Mouse (Mus musculus) 3134 (cell line): ENCODE measurements around the gene Astn1.
A peak's percentile ranks its signal among the peaks of the same experiment; 100 is the strongest.

Experiments used
- DNase-seq: peaks from one replicate; pipeline ENCODE4 v3.0.0-alpha.2; 2011; ENCODE audit warnings: low spot score; ENCODE audit not compliant: insufficient read length; ENCODE audit errors: extremely low read depth

Astn1 gene

GRCm38 (mm10) chr1:158605597-158605996 lies 243.5 kb downstream of the Astn1 start:
- no peak for DNase-seq

GRCm38 (mm10) chr1:158606324-158606723 lies 244.3 kb downstream of the Astn1 start:
- DNase-seq = no peak

- DNase-seq = no peak
These were observed 245.1 kb downstream of the Astn1 start for GRCm38 (mm10) chr1:158607201-158607600.

DNA sequence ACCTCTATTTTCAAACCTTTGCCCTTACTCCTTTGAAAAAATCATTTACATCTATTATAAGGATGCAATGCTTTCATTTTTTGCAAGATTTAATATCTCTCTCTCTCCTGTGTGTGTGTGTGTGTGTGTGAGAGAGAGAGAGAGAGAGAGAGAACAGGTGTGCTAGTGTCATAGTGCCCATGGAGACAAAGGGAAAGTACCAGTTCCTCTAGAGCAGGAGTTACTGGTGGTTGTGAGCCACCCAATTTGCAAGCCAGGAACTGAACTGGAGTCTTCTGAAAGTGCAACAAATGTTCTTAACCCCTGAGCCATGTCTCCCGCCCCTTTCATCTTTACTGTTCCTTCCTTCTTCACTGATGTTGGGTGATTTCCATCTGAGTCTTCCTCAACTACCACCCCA lies 253.1 kb downstream of the Astn1 start:
- no peak for DNase-seq

GRCm38 (mm10) chr1:158617943-158618342 lies 255.9 kb downstream of the Astn1 start:
- no peak for DNase-seq

GRCm38 (mm10) chr1:158632935-158633334 lies 270.9 kb downstream of the Astn1 start:
- DNase-seq = no peak

DNA sequence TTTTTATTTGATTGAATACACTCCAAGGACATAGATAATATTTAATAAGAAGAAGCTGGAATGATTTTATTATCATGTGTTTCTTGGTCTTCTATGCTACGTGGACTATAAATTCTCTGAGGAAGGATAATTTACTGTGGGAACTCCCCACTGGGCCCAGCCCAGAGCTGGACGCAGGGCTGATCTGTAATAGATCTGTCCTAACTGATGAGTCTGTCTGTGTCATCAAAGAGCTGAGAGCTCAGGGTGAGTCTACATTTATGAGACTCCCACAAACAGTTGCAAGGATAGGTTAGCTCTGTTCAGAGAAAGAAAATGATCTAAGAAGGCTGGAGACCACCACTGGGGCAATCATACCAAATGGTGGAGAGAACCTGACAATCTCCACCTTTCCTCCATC lies 271.4 kb downstream of the Astn1 start:
- no peak for DNase-seq

DNA sequence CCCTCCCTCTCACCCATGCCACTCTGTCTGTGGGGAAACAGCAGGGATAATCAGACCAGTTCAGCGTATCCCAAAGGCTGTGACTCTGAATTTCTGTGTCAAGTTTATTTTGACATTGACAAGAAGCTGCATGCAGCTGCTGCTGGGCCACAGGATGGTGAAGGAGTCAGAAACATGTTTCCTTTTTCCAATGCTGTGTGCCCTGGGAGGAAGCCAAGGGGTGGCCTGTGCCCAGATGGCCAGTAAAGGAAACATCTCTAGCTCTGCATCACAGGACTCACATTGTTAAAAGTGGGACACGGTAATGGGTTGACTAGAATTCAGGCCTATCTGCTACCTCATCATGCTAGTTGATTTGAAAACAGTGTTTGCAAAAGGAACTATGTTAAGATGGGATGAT lies 279.2 kb downstream of the Astn1 start:
- no peak for DNase-seq

DNA sequence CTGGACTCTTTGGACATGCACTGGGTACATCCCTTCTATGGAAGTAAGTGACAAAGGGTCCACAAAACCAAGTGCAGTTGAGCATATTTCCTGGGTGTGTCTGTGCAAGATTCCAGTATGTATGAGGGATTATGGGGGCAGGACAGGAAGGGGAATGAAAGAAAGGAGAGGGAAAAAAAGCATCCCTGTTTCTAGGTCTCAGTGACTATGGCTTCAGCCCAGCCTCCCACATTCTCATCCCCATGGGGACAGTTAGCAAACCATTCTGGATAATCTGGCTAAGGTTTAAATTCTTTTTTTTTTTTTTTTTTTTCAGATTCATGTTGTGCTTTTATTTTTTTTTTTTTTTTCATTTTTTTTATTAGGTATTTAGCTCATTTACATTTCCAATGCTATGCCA lies 280.2 kb downstream of the Astn1 start:
- no peak for DNase-seq

DNA sequence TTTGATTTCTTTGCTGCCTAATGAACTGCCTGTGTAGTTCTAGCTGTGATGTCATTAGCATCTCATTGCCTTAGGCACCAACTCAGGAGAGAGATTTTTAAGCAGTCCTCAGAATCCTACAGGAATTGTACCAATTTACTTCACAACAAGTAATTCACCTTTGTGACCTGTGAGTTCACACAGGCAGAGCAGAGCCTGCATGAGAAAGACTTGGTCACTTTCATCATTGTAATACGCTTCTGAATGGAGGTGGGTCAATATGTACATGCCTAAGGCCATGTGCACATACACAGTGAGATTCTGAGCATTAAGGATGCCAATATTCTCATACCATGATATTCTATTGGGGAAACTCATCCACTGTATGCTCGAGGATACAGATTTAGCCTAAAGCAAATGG lies 290.7 kb downstream of the Astn1 start:
- DNase-seq = no peak

DNA sequence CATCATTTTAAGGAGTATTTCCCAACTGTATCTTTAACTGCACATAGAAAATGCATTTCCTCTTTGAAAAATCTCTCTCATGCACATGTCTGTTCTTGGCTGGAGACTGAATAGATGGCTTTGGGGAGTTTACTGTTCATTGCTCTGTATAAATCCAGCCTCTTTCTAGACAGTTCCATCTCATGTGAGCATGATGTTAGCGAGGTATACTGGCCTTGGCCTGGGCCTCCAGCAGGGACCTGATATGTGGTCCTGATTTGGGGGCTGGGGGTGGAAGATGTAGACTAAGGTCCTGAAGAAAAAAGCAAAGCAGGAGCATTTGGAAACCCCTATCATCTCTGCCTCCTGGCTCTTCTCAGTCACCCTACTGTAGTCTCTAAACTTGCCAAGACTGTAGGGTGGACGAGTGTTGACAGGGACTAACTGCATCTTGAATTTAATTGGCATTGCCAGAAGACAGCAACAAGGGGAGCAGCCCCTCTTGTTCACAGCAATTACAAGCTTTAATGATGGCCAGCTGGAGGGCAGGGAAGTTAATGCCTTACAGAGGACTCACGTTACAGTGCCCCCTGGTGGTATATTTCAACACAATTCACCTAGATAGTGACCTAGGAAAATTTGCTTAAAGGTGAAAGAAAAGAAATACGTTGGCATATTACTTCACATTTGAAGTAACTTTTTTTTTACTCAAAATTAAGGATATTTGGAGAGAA lies 291.9 kb downstream of the Astn1 start:
- DNase-seq = no peak

DNA sequence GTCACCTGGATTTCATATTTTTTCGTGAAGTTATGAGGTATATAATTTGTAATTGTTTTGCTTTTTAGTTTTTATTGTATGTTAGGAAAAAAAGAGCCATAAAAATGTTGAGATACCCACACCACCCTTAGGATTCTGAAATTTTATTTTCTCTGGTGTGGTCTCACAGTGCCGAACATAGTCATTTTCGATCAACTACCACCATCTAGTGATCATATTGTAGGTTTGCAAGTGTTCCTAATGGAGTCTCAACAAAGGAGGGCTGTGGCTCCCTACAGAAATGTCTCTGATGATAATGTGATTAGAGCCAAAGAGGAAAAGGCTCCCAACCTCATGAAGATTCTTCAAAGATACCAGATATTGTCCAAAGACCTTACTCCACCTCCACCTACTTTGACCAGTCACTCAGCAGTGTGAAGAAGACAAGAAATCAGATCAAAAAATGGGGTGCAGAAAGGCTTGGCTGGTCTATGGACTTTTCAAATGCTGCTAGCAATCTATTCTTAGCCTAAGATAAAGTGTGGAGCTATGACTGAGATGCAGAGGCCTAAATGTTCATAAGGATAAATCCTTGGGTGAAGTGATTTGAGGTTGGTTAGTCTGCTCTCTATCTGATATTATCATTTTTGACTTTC lies 292.6 kb downstream of the Astn1 start:
- DNase-seq = no peak

DNA sequence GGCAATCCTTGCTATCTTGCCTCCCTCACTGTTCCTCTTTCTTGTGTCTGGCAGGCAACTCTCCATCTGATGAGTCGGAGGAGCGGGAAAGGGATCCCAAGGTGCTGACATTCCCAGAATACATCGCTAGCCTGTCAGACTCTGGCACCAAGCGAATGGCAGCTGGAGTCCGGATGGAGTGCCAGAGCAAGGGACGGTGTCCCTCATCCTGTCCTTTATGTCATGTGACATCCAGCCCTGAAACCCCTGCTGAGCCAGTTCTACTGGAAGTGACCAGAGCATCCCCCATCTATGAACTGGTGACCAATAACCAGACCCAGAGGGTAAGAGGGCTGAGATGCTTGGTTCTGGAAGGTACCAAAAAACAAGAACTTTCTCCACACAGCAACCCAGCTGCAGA lies 294.9 kb downstream of the Astn1 start:
- no peak for DNase-seq

- DNase-seq = no peak
These were observed 303.9 kb downstream of the Astn1 start for GRCm38 (mm10) chr1:158666001-158666400.

DNA sequence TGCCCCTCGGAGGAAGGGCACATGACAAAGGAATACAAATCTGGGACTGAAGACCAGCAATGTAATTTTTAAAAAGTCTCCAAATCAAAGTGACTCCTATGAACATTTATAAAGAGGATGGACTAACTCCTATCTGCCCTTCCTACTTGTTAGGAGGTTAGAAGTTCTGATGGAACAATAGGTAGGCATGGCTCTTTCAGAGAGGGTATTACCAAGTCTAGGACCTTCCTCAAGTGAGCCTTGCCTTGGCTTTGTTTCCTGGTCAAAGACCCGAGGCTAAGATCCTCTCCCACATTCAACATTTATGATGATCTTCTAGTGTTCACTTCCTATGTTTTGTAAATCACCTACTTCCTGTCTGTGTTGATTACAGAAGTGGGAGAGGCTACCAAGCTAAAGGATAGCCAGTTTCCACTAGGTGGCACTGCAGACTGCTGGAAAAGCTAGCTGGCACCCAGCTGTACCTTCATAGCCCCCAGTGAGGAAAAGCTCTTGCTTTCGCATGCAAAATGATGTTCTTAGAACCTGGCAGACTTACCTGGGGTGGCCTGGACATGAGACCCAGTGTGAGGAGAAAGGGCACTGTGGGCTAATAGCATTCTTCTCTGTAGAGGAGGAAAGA lies 308.0 kb downstream of the Astn1 start:
- DNase-seq = peak; percentile 19

GRCm38 (mm10) chr1:158687726-158688125 lies 325.7 kb downstream of the Astn1 start:
- DNase-seq = no peak

DNA sequence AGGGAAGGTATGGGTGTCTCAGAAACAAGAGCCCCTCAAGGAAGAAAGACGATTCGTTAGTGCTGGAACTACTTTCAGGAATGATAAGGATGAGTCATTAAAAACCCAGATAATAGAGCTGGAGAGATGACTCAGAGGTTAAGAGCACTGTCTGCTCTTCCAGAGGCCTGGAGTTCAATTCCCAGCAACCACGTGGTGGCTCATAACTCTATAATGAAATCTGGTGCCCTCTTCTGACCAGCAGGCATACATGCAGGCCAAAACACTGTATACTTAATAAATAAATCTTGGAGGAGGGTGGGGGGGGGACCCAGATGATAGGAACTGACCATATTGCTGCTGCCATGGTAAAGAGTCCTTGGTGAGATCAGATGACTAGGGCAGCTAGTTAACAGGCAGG lies 335.4 kb downstream of the Astn1 start:
- no peak for DNase-seq

DNA sequence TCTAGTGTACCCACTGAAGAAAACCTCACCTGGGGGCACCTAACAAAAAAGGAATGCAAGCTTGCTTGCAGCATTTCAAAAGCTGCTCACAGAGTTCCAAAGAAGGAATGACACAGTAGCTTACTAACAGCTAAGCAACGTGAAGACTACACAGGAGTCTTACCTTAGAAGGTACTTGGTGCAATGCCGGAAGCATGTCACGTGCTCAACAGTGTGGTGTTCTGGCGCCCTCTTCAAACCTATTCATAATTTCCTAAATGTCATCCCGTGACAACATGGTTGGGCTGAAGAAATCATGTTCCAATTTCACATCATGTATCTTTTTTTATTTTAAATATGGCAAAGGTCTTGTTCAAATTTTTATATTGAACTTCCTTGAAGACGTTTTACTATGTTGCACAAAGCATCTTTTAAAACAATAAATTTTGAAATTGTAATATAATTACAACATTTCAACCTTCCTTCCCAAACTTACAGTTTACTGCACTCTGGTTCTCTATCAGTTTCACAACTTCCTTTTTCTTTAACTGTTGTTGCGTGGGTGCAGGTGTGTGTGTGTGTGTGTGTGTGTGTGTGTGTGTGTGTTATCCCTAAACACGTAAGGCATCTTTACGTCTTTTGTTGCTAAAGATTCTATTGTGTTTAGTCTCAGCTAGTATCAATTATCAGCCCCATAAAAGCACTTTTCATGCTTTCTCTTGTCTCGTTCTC lies 335.9 kb downstream of the Astn1 start:
- DNase-seq = no peak

- DNase-seq = no peak
These were observed 337.2 kb downstream of the Astn1 start for GRCm38 (mm10) chr1:158699276-158699675.

DNA sequence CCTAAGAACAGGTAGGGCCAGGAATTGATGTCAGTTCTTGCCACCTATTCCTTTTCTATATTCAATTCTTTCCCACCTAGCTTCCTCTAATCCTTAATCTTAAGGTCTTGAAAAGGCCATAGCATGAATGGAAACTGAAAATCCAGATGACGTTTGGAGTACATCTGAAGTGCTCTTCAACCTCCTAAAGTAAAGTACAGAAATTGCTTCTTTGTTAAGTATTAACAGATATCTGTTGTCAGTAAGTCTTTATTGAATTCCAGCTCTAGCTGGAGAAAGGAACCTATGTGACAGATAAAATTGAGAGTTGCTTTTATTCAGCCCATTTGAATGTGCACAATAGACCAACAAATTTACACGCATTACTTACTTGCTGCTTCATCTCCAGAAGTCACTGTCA lies 338.1 kb downstream of the Astn1 start:
- no peak for DNase-seq

DNA sequence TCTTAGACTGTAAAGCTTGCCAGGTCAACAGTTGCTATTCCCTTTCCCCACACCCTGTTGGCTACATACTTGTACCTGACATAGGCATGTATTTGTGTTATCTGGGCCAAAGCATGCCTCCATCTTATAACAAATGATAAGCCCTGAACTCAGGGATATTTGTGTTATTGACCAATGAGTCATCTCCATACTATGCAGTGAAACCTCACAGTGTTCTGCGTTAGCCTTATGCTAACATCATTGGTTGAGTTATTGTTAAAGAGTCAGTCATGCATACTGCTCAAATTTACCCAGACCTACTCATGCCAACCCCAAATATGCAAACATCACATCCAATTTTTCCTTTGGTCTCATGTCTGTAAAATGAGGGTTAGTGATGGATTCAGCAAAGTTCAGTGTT lies 339.3 kb downstream of the Astn1 start:
- no peak for DNase-seq
